Mouse (Mus musculus): ENCODE results near the gene Kntc1. TPM values are rescaled to one million over a fixed set of nuclear protein-coding genes. Genes with fewer than 3 reads are reported as not detected.
A peak's percentile ranks its signal among the peaks of the same experiment; 100 is the strongest.
"Not testable (repeated sequence)": the region's sequence is repeated elsewhere in the genome, so short reads cannot be mapped to it uniquely, and the experiment has no call there.

Gene Kntc1
- total RNA-seq (2021) = 1 to 10 TPM; 1.7 to 2.9 TPM
- long read RNA-seq, experiment 1, partial matches to known transcripts = 2 of 2 reads
- long read RNA-seq, experiment 1, other reads (novel, unspliced or antisense) = 0 of 2 reads
- long read RNA-seq, experiment 2, partial matches to known transcripts = 0 of 2 reads
- long read RNA-seq, experiment 2, other reads (novel, unspliced or antisense) = 2 of 2 reads

DNA sequence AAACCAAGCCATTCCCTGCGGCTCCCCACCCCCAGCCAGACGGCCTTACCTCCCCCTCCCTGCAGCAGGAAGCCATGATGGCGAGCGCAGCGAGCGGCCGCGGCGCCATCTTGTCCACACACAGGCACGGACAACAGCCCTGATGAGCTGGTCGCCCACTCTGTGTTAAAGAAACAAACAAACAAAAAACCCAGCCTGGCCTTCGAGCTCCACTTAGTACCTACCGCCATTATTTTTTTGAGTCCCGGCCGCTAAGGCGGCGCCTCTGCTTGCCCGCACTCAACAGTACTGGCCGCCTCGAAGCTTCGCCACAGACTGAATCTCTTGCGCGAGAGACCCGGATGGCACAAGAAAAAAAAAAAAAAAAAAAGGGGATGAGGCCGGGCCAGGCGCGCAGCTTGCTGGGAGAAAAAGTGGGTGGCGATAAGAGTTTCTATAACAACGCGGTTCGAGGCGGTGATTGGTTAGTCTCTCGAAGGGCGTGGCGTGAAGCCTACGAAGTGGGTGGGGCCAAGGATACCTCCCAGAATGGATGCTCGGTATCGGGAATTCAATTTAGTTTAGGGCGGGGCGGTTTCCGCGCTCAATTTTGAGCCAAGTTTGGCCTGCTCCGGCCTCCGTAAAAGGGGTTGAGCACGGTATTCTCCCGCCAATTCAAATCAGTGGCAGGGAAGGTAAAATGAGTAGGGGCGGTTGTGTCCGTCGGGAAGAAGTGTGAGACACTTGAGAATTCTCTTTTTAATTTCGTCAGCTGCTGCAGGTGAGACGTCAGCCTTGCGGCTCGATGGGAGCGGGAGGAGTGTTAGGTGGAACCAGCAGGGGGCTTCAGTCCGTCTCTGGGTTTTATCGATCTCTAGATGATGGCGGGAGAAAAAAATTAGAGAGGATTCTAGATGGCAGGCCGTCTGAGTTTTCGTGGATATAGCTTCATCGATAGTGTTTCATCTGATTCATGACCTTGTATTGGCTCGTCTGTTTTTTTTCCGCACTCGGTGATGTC is at the start of gene Kntc1, which contains the start of gene Rsrc2:
Gene Kntc1, plus strand, starts transcription at position 652 of the 1,000 bp plus-strand sequence.
Gene Rsrc2, minus strand, starts transcription at position 350 of the 1,000 bp plus-strand sequence.
- peak; percentile 98 to 100 for DNase-seq (ENCODE audit: low spot score in 2 of 2)

DNA sequence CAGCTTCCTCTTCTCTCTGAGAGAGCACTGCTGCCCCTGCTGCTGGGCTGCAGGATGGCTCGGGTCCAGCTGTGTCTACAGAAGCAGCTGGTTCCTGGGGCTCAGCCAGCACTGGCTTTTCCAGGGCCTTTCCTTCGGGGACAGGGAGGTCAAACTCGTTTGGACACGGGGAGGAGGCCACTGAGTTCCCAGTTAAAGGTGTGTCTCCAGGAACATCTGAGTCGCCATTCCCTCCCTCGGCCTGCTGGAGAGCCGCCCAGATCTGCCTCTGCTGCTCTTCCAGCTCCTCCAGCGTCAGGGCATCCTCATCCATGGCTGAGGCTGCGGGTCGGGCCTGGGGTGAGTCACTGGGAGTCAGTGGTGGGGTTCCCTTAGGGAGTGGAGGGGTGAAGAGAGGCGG is 48.9 kb upstream of the Kntc1 start:
- DNase-seq (ENCODE audit: low spot score in 2 of 2) = peak; percentile 26 to 47

DNA sequence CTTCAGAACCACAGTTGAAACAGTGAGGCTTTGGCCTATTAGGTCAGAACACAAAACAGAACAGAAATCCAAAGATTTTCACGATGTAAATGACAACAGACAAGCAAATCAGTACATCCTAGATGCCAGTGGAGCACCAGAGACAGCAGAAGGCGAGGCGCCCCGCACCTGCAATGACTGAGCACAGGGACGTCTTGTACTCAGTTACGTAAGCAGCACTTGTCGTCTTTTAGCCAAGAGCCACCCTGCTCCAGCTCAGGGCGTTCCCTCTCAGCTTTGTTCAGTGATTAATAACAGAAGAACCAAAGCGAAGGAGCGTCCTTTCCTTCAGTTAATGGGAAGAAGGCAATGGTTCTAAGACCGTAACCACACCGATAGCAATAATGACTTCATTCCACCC is 40.9 kb upstream of the Kntc1 start:
- DNase-seq (ENCODE audit: low spot score in 2 of 2) = peak in 1 of 2 experiments; percentile 27

DNA sequence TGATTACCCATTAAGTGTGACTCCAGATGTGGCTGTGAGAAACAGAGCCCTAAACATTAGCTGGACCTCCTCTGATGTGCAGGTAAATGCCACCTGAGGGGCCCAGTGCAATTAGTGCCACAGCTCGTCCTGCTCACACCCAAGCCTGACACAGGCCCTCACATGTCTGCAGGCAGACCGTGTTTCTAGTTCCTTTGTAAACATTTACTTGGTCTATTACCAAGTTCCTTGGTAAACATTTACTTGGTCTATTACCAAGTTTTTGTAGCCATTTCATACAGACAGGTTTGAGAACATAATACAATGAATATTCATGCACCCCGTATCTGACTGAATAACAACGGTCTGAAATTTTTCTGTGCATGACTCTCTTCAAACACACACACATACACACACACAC is 39.9 kb upstream of the Kntc1 start:
- no peak for DNase-seq (ENCODE audit: low spot score in 2 of 2)

DNA sequence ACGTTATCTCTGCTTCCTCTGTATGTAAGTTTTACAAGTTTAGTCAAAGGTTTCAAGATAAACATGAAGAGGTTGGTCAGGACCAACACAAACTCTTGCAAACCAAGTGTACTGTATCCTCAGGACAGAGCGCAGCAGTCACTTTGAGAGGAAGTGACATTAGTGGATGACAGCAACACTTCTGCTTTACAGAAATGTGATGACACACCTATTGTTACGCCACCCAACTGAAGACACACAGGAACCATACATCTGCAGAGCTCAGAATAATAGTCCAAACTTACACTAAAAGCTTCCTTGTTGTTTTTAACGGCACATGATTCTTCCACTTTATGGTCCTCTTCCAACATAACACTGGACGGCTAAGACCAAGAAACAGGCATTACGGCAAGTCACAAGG is 35.7 kb upstream of the Kntc1 start:
- no peak for DNase-seq (ENCODE audit: low spot score in 2 of 2)

DNA sequence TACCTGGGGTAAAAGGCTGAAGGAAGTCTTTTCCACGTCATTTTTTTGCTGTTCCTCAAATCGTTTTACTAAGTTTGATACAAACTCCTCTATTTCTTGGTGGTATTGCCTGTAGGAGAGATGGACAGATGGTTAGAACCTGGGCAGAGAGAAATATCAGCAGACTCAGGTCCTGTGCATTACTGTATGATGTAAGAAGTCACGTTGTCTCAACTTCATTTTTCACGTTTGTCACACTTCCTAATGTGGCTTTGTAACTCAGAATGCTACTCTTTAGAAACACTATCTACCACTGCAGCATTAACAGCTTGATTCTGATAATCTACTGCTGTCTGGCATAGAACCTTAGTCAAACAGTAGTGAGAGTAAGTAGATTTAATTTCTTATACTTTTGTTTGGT is 34.9 kb upstream of the Kntc1 start:
- no peak for DNase-seq (ENCODE audit: low spot score in 2 of 2)

DNA sequence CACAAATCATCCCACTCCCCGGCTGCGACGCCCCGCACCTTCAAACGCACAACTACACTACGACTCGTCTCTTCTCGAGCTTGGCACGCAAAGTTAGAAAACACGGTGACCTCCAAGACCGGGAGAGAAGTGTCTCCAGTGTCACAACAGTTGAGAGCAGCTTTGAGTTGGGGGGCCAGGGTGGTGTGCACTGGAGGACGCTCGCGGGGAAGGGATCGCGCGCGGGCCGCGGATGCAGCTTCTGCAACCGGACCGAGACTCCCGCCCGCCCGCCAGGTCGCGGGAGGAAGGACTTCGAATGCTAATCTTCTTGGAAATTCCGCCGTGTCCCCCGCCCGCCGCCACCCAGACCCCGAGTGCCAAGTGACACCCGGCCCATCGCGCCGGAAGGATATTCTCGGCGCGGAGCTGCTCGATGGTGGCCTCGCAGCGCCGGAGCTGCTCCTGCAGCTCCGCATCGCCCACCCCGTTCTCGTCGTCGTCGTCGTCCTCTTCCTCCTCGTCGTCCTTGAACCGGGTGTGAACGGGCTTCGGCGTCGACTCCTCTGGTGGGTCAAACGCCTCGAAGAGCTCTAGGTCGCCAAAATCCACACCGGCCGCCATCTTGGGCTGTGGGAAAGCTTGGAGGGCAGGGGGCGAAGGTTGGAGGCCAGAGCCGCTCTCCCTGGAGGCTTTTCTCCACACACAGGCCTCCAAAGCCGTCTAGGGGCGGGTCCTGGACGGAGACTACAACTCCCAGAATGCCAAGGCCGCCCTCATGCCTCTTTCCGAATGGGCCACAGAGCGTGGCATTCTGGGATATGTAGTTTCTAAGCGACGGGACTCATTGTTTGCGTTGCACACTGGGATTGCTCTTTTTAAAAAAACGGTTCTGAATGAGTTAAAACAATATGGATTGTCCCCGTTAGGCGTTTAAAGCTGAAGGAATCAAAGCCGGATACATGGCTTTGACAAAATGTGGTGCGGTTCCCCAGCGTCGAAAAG is 28.9 kb upstream of the Kntc1 start, which contains the start of gene Zcchc8:
Gene Zcchc8, minus strand, starts transcription at position 773 of the 984 bp plus-strand sequence.
- peak; percentile 94 to 98 for DNase-seq (ENCODE audit: low spot score in 2 of 2)

DNA sequence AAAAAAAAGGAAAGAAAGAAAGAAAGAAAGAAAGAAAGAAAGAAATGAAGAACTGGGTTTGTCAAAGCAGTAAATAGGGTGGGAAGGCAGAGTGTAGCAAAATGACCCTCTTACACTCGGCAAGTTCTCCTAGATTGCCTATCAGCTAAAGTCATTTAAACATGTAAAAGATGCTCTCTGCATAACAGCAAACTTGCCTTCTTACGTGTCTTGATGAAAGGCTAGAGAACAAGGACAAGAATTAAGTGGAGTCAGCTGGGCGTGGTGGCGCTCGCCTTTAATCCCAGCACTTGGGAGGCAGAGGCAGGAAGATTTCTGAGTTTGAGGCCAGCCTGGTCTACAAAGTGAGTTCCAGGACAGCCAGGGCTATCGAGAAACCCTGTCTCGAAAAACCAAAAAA is 25.7 kb upstream of the Kntc1 start:
- DNase-seq (ENCODE audit: low spot score in 2 of 2) = not testable (repeated sequence)

DNA sequence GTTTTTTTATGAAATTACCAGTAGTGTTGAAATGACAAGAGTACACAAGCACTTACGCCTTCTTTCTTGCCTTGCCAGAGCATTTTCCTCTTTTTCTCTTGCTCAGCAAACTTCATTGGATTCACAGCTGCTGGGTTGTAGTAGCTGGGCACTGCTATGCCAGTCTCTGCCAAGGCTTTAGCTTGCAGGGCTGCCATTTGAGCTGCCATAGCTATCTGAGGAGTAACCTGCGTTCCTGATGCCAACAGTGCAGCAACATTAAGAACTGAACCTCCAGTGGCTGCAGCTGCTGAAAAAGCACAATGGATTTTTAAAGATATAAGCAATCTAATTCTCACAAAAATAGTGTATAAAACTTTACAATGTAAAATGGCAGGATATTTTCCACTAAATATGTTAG is 18.5 kb upstream of the Kntc1 start:
- no peak for DNase-seq (ENCODE audit: low spot score in 2 of 2)

DNA sequence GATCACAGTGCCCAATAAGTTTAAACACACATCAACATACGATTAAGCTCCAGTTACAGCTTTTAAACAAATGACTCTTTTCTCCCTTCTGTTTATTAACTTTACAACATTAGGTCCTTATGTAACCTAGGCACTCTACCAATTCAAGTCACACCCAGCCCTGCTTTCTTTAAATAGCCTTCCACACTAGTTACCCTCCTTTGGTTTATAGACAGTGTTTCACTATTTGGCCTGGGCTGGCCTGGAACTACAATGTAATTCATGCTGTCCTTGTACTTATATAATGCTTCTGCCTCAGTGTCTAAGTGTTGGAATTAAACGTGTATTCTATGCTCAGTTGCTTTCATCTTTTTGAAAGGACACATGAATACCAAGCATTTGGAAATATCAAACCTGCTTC is 5.2 kb upstream of the Kntc1 start:
- DNase-seq (ENCODE audit: low spot score in 2 of 2) = no peak

DNA sequence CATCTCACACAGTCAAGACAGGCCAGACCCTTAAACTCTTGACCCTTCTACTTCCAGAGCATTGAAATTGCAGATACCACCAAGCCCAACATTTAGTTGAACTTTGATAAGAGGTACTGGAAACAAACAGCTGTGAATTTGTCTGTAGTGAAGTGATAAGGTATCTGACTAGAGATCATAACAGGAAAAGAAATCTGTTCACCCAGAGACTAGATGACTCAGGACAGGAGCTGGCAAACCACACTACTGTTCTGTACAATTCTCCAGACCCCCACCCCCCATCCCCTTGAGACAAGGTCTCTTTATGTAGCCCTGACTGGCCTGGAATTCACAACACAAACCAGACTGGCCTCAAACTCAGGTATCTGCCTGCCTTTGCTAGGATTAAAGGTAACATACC is 3.3 kb upstream of the Kntc1 start:
- DNase-seq (ENCODE audit: low spot score in 2 of 2) = no peak

DNA sequence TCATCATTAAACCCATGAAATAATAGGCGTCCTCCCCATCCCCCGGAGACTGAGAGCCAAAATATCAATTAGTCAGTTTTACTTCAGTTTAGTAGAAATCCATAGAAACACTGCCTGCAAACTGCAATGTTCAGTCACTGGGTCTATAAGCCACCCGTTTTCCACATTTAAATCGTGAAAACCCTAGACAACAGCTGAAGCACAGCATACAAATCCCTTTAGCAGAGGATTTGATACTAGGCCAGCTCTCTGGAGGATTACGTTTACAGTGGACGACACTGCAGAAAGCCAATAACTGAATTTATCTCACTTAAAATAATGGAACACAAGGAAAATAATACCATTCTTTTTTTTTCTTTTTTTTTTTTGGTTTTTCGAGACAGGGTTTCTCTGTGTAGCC is 1.9 kb upstream of the Kntc1 start:
- DNase-seq (ENCODE audit: low spot score in 2 of 2) = no peak

DNA sequence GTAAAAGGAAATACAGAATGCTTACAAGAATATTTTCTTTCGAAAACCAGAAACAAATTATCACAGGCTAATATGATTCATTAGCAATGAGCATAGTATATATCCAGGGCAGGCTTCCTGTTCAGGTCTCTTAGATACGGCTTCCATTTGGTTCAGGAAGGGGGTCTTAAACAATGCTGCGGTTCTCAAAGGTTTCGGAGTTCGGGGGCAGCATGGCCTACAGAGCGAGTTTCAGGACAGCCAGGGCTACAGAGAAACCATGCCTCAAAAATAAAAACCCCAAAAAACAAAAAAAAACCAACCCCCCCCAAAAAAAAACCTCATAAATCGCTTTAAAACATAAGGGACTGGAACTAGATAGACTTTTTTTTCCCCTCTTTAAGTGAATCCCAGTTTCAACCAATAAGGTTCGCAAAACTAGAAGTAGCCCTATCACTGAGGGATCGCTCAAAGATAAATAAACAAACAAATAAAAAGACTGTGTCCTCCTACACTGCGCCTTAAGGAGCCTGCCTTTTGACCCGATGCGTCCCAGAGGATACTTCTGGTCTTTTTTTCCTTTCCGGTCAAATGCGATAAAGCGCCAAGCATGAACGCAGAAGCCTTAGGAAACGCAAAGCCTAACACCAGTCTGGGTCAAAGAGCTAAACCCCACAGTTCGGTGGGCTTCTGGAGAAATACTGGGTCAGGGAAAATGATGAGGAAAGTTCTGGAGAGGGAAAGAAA is 1.0 kb upstream of the Kntc1 start:
- DNase-seq (ENCODE audit: low spot score in 2 of 2) = no peak

DNA sequence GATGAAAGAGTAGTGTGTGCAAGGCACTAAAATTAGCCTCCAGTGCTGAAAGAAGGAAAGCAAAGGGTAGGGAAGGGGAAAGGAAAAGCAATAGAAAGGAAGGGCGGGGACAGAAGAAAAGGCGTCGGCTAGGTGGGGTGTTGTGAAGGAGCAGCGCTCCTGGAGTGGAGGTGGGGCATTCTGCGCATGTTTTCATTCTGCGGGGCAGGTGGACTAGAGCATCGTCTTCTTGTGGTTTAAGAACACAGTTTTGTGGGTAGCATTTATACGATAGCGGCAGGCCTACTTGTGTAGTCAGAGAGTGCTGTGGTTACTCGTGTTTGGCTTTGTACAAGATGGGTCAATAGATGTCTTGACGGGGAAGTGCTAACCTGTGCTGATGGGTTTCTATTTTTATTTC is 16.0 kb downstream of the Kntc1 start:
- no peak for DNase-seq (ENCODE audit: low spot score in 2 of 2)

DNA sequence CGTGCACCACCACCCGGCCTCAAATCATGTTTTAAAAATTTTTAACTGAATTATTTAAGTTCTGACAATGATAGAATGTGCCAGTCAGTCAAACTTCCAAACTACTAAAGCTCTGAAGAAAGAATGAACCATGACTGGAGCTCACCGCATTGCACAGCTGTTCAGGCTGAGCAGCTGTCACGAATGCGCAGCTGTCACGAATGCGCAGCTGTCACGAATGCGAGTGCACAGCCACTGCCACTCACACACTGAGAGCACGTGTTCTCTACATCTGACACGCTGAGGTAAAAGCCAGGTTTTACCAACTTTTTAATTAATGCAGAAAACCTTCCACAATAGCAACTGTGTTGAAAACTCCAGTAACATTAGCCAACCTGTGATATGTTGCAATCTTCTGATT is 16.9 kb downstream of the Kntc1 start:
- DNase-seq (ENCODE audit: low spot score in 2 of 2) = not testable (repeated sequence)

DNA sequence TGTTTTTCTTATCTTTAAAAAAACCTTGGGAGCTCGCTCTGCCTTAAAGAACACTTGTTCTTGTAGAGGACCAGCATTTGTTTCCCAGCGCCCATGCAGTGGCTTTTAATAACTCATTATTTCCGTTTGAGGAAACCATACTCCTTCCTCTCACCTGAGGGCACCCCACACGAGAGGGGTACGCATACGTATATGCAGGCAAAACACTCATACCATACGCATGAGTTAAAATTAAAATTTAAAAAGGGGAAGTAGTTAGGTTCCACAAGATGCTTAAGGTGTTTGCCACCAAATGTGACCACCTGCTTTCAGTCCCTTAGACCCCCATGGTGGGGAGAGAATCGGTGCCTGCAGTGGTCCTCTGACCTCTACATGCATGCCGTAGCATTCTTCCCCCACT is 23.9 kb downstream of the Kntc1 start:
- DNase-seq (ENCODE audit: low spot score in 2 of 2) = no peak

DNA sequence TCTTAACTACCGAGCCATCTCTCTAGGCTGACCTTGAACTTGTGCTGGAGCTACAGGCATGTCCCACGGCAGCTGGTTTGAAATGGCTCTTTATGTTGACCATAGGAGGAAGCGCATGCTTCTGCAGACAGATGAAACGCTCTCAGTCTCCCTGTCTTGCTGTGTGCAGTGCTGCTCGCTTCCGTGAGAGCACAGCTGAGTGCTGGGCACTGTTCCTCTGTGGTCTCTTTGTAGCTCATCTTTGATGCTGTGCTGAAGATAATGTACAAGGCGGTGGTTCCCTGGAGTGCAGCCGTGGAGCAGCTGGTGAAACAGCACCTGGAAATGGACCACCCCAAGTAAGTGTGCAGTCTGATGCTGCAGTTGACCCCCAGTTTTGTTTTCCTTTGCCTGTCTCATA is 31.2 kb downstream of the Kntc1 start:
- no peak for DNase-seq (ENCODE audit: low spot score in 2 of 2)

DNA sequence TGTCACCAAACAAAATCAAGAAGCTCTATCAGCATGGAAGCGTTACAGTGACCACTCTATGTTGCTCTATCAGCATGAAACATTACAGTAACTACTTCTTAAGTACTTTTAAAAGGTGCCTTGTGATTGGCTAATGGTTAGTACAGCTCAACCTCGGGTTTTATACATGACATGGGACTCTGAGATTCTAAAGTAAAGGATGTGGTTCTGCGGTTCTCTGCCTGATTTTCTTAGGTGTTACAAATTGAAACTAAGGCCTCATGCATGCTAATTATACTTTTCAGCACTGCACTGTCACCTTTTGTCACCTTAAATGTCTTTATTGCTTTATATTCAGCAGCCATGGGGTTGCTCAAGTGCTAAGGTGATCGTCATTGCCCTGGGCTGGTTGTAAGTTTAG is 32.3 kb downstream of the Kntc1 start:
- no peak for DNase-seq (ENCODE audit: low spot score in 2 of 2)

DNA sequence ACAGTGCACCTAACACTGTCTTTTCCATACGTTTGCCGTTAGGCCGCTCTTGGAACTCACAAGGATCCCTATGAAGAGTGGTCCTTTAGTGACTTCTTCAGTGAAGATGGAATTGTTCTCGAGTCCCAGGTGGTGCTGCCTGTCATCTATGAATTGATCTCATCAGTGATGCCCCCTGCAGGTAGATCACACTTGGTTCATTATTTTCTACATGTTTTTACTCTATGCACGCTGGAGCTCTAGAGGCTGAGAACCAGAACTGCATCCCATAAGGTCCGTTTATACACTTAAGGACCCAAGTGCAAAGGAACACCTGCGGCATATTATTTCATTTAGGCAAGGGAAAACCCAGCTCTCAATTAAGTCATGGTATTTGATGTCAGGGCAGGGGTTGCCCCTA is 39.5 kb downstream of the Kntc1 start:
- DNase-seq (ENCODE audit: low spot score in 2 of 2) = no peak

DNA sequence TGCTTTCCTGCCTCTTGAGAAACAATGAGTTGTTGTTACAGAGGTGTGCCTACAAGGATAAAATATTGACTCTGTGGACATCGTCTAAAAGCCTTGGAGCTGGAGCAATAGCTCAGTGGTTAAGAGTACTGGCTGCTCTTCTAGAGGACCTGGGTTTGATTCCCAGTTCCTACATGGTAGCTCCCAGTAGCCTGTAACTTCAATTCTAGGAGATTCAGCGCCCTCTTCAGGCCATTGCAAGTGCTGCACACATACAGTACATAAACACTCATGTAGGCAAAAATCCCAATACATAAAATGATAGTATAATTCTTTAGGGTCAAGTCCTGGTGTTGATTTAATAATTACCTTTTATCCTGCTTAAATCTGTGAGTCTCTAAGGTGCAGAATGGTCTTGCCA is 43.6 kb downstream of the Kntc1 start:
- no peak for DNase-seq (ENCODE audit: low spot score in 2 of 2)
